Mouse (Mus musculus) small intestine, adult 2 months (tissue): ENCODE results near the gene Casp12.

Source experiments
- CTCF ChIP-seq: fragments of 200-500 bp; IDR thresholded peaks from 2 replicates; pipeline ENCODE4 v1.5.1; 2012; ENCODE audit warnings: low read depth, mild to moderate bottlenecking, control low read depth, inconsistent platforms, low read length, moderate library complexity, mixed read lengths; ENCODE audit not compliant: insufficient replicate concordance, insufficient read length; ENCODE audit errors: extremely low read depth
- POLR2A ChIP-seq: fragments of 200-500 bp; IDR thresholded peaks from 2 replicates; pipeline ENCODE4 v1.6.1; 2012; ENCODE audit warnings: low read depth, mild to moderate bottlenecking, control low read depth, inconsistent platforms, low read length, moderate library complexity

GRCm38 (mm10) chr9:5356801-5357200 lies 11.6 kb downstream of the Casp12 start:
- no peak for TF ChIP-seq CTCF
- TF ChIP-seq POLR2A: no peak
